Mouse (Mus musculus): ENCODE measurements around the gene Sprr1b.
"Not testable (repeated sequence)": the region's sequence is repeated elsewhere in the genome, so short reads cannot be mapped to it uniquely, and the experiment has no call there.

Sprr1b gene

DNA sequence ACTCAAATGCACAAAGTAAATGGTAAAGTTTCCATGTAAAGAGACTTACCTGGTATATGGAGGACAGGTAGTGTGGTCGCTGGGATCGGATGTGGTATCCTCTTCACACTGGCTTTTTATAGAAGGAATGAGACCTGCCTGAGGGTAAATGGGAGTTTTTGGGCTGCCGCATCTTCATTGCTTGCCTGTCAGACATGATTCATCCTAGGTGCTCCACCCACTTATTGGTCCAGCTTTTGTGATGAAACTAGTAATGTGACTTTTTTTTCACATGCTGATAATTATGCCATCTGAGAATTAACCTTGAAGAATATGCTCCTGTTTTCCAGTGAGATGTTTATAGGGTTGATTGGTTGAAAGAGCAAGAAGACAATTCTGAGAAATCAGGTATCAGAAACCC, at the start of gene Sprr1b:
Gene Sprr1b, minus strand, starts transcription at position 101 of the 400 bp plus-strand sequence.
- DNase-seq (ENCODE audit: low read depth, low spot score), result no peak

DNA sequence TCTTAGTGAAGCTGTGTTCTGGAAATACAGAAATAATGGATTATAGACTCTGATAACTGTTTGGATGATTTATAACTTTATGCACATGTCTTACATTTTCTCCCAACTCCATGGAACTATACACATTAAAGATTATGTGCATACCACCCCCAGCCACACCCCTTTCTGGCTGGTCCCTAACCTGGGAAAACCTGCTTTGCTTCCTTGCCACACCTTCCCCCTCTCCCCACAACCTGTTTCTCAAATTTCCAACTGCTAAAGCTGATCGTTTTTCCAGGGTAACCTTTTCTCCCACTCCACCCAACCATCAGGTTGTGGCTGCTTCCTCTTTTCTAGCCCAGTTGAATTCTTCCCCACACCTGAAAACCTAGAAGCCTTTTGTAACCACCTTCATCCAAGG, 47.7 kb upstream of the Sprr1b start:
- no peak for DNase-seq (ENCODE audit: low read depth, low spot score)

DNA sequence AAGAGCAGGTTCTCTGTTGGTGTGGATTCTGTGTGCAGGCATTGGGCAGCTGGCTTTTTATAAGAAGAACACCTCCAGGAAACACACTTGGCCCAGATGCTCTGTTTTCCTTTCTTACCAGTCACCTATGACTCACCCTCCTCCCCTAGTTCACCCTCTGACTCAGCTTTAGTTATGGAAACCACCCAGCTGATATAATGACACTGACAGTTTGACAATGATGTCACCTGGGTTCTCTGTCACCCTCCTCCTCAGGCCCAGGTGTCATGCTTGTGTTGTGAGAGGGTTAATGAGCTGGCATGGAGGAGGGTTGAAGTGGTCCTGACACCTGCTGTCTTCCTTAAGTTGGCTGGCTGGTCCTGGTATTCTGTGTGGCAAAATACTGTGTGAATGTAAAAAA, 47.3 kb upstream of the Sprr1b start, which contains the start of gene Sprr1a:
Gene Sprr1a, minus strand, starts transcription at position 33 of the 400 bp plus-strand sequence.
- DNase-seq (ENCODE audit: low read depth, low spot score), result no peak

GRCm38 (mm10) chr3:92481249-92481648, 42.7 kb upstream of the Sprr1b start:
- not testable (repeated sequence) for DNase-seq (ENCODE audit: low read depth, low spot score)

DNA sequence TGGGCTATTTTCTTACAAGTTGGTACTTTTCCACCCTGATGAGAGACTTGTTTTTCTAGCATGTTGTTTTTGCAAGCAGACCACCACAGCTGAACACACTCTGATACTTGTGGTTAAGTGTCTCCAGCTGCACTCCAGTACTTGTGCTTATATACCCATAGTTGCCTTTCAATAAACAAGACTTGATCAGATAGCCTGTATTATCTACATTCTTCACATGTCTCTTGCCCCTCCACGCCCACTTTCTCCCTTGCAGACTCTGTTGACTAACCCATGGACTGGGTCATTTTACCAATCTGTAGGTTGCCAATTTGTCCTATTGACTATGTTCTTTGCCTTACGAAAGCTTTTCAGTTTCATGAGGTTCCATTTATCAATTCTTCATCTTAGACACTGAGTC, 31.5 kb upstream of the Sprr1b start:
- no peak for DNase-seq (ENCODE audit: low read depth, low spot score)

DNA sequence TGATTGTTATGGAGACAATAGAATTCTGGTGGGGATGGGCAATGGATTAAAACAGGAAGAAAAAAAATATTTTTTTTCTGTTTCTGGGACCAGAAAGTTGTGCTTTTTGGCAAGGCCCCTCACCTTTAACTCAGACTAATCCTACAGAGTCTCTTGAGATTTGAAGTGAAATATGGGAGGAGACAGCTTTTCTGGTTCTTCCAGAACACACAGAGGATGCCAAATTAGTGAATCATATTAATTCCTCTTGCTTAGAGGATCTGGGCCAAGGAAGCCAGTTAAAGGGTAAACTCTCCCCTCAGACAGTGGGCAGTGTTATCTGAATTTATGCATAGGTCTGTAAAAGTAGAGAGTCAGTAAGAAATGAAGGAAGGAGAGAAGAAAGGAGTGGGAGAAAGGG, 28.8 kb upstream of the Sprr1b start:
- DNase-seq (ENCODE audit: low read depth, low spot score), result no peak

DNA sequence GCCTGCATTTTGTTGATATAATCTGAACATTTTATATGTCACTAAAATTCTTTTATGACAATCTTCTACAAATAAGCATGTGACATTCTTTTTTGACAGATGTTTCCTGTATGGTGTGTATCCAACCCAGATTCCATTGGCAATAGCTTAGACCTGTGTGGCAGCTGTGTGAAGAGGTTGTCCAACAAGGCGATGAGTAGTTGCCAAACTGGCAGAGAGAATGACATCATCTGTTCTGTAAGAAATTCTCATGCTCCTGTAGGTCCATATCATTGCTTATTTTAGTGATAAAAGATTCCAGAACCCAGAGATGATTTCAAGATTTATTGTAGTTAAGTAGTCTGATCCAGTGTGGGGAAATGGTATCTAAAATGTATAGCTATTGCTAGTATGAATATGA, 28.0 kb upstream of the Sprr1b start:
- DNase-seq (ENCODE audit: low read depth, low spot score), result no peak

DNA sequence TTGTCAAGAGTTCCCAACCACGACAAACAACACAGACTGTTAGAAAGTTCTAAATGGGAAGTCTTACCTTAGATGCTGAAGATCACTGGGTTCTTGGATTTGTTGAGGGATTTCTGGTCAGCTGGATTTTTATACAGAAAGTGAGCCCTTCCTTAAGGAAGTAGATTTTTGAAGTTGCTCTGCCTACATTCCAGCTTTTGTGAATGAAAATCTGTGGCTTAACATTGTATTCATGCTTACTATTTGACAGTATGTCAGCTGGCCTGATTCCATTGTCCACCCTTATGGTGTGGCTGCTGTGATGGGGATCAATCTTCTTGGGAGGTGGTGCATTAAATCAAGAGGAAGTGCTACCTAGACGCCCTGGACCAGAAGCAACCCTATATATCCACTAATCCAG, 20.0 kb upstream of the Sprr1b start, which contains the start of gene Sprr3:
Gene Sprr3, minus strand, starts transcription at position 101 of the 400 bp plus-strand sequence.
- no peak for DNase-seq (ENCODE audit: low read depth, low spot score)

- DNase-seq (ENCODE audit: low read depth, low spot score), result no peak
These were observed 16.6 kb upstream of the Sprr1b start for GRCm38 (mm10) chr3:92455151-92455550.

DNA sequence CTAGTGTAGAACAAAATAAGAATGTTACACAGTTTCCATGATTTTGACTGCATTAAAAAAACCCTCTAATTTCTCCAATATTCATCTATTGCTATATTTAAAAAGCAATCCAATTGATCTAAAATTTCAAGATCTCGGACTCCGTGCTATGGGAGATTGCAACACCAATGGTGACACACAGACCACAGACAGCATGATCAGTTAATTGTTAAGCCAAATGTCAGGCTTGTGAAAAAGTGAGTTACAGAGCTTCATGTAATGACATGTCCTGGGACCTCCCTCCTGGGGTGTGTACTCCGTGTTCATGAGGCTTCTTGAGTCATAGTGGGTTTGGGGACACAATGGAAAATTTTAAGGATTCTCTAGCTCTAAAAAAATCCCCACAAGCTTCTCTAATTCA, 1.6 kb upstream of the Sprr1b start:
- no peak for DNase-seq (ENCODE audit: low read depth, low spot score)

DNA sequence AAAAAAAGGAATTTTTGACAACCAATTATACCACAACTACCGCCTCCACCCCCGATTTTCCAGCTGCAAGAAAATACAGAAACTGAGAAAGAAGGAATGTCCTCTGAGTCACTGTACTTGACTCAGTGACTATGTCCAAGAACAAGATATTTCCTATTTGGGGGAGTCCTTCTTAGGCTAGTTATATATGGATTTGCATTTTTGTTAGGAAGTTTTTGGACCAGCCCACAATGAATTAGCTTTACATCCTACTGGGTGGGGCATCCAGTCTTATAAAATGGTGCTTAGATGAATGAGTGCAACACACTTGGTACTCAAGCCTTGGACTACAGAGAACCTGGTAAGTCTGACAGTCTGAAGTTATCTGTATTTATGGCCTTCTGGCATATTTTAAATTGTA, 6.3 kb downstream of the Sprr1b start, which contains the start of gene Sprr2k:
Gene Sprr2k, plus strand, starts transcription at position 301 of the 400 bp plus-strand sequence.
- no peak for DNase-seq (ENCODE audit: low read depth, low spot score)

DNA sequence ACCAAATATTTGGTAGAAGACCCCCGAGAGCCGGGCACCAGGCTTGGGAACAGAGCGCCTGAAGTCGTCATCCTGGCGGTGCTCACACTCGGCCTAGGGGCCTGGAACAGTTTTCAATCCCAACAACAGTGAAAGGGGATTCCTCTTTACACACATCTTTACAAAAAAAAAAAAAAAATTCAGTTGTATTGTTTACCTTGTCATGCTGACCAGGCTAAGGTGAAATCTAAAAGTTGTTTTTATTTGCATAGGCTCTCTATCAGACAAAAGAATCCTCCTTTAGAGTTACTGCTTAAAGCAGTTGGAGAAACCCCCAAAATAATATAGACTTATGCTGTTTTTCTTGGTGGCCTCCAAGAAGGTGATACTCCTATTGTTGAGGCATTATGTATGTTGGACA, 9.3 kb downstream of the Sprr1b start, which contains the start of gene Gm9774:
Gene Gm9774, minus strand, starts transcription at position 101 of the 400 bp plus-strand sequence.
- DNase-seq (ENCODE audit: low read depth, low spot score), result no peak

GRCm38 (mm10) chr3:92417782-92418181, 20.8 kb downstream of the Sprr1b start, which contains the start of gene Sprr2j-ps:
Gene Sprr2j-ps (plus strand): TSS chr3:92418082.
- no peak for DNase-seq (ENCODE audit: low read depth, low spot score)

GRCm38 (mm10) chr3:92407691-92408090, 30.9 kb downstream of the Sprr1b start, which contains the start of gene Sprr2i:
Gene Sprr2i (plus strand): TSS chr3:92407991.
- DNase-seq (ENCODE audit: low read depth, low spot score), result no peak

DNA sequence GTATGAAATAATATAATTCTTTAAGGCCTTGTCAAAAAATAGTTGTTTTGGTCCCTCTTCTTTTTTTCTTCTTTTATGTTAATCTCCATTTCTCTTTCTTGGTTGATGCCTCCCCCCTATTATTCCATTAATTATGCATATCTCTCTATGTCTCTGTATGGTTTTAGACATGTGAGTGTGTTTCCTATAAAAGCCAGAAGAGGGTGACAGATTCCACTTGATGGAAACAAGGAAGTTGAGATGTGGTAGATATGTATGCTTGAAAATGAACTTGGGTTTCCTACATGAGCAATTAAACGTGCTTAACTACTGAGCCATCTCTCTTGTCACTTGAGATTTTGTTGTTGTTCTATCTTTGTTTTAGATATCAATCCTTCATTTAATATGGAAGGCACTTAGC, 44.3 kb downstream of the Sprr1b start:
- no peak for DNase-seq (ENCODE audit: low read depth, low spot score)
